Mouse (Mus musculus): Measurements from ENCODE around the gene Unc13b.
A peak's percentile ranks its signal among the peaks of the same experiment; 100 is the strongest.

Unc13b gene

GRCm38 (mm10) chr4:43231821-43232220 lies 173.1 kb downstream of the Unc13b start:
- no peak for DNase-seq (ENCODE audit: low spot score)

- no peak for DNase-seq (ENCODE audit: low spot score)
Observed at GRCm38 (mm10) chr4:43232985-43233384, 174.2 kb downstream of the Unc13b start.

DNA sequence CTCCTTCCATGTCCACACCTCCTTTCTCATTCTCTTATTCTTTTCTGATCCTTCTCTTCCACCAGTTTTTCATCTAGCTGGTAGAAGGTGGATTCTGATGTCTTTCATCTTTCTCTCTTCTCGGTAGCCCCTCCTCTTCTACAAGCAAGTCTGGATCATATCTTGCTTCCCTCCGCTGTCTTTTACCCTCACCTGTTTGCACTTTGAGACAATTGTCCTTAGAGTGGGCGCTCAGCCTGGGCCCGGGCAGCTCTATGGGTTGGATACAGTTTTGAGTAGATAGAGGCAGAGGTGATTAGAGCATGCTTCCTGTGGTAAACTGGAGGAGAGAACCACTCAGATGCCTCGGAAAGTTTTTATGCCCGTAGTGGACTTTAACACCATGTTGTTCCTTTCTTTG lies 174.7 kb downstream of the Unc13b start:
- no peak for DNase-seq (ENCODE audit: low spot score)

GRCm38 (mm10) chr4:43236898-43237297 lies 178.1 kb downstream of the Unc13b start:
- no peak for DNase-seq (ENCODE audit: low spot score)

DNA sequence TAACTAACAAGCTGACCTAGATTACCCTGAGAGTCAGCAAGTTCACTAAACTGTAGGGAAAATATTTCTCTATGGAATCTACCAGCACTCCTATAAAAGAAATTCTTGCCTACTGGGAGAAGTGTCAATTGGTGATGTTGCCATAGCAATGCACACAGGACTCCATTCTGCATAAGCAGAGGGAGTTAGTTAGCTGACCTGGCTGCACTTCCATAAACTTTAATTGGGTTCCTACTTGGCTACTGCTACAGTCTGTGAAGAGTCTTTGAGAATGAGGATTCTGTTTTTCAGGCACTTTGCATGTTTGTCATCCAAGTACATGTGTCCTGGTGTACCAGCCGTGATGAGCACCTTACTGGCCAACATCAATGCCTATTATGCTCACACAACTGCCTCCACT lies 182.0 kb downstream of the Unc13b start:
- no peak for DNase-seq (ENCODE audit: low spot score)

GRCm38 (mm10) chr4:43244022-43244421 lies 185.3 kb downstream of the Unc13b start:
- no peak for DNase-seq (ENCODE audit: low spot score)

DNA sequence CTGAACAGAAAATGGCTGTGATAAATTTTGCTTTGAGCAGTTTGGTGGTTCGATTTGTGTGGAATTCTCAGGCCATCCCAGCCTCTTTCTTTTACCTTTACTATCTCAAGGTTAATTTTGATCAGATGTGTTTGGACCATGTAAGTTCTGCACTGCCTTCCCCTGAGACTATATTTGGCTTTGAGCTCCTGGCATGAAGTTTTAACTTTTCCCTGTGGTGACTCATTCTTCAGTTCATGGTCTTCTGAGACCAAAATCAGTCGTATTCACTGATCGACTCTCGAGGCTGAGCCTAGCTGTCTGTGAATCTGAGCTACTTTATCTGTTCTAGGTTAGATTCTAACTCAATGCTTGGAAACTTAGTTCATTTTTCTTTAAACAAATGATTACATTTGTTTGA lies 187.0 kb downstream of the Unc13b start:
- DNase-seq (ENCODE audit: low spot score), result no peak

GRCm38 (mm10) chr4:43248026-43248425 lies 189.3 kb downstream of the Unc13b start:
- DNase-seq (ENCODE audit: low spot score), result no peak

- no peak for DNase-seq (ENCODE audit: low spot score)
Observed at GRCm38 (mm10) chr4:43248909-43249308, 190.2 kb downstream of the Unc13b start.

- DNase-seq (ENCODE audit: low spot score), result no peak
Observed at GRCm38 (mm10) chr4:43251269-43251668, 192.5 kb downstream of the Unc13b start.

GRCm38 (mm10) chr4:43257040-43257439 lies 198.3 kb downstream of the Unc13b start:
- DNase-seq (ENCODE audit: low spot score), result no peak

- DNase-seq (ENCODE audit: low spot score), result no peak
Observed at GRCm38 (mm10) chr4:43258556-43258955, 199.8 kb downstream of the Unc13b start.

GRCm38 (mm10) chr4:43259435-43259834 lies 200.7 kb downstream of the Unc13b start:
- DNase-seq (ENCODE audit: low spot score), result no peak

GRCm38 (mm10) chr4:43260096-43260495 lies 201.3 kb downstream of the Unc13b start:
- peak; percentile 7 for DNase-seq (ENCODE audit: low spot score)

DNA sequence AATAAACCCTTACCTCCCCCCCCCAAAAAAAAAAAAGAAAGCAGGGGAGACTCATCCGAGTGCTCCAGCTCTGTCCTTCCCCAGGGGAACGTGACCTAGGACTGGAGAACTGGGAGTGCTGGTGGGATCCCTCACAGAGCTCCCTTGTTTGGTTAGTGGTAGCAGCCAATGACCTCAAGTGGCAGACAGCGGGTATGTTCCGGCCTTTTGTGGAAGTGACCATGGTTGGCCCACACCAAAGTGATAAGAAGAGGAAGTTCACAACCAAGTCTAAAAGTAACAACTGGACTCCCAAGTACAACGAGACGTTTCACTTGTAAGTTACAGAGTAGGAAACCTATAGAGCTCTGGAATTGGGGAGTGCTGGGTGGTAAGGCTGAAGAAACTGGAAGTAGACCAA lies 204.1 kb downstream of the Unc13b start:
- DNase-seq (ENCODE audit: low spot score), result peak; percentile 23

DNA sequence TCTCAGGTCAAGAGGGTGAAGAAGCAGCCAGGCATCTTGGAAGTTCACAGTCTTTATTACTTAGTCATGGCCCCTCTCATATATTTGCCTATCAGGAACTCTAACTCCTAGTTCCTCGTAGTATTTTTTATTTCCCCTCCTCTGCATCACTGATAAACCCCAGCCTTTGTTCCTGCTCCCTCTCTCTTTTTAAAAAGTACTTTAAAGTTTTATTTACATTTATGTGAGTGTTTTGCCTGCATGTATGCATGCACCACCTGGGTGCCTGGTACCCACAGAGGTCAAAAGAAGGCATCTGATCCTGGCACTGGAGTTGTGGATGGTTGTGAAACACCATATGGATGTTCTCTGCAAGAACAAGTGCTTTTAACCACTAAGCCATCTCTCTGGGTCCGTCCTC lies 207.4 kb downstream of the Unc13b start:
- no peak for DNase-seq (ENCODE audit: low spot score)

DNA sequence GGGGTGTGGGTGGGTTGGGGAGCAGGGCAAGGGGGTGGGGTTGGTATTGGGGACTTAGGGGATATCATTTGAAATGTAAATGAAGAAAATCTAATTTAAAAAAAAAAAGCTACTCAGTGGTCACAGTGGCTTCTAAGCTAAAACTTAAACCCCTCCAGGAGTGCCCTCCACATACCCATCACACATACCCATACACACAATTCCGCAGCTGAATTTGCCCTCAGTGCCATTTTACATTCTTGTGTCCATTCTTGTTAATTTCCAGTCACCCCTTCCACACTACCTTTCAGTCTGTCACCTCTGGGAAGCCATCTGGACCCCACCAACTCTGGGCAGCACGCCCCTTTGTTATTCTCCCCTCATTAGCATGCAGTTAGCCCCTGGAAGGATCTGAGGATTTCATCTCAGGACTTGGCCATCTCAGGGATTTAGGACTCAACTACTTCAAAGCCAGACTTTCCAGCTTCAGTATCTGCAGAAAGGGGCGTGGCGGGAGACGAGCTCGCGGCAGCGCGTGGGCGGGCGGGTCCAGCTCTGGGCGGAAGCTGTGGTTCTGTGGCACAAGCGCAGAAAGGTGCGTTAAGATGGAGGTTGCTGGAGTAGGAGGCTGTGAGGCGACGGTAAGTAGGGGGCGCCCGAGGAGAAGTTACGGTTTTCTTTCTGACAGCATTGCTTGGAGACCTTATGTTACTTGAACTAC lies 208.0 kb downstream of the Unc13b start, which contains the start of gene Atp8b5:
Atp8b5 (plus strand) TSS at position 537 of the 700 bp plus-strand sequence.
- DNase-seq (ENCODE audit: low spot score), result peak; percentile 84

- no peak for DNase-seq (ENCODE audit: low spot score)
Observed at GRCm38 (mm10) chr4:43267323-43267658, 208.5 kb downstream of the Unc13b start.

- no peak for DNase-seq (ENCODE audit: low spot score)
Observed at GRCm38 (mm10) chr4:43285476-43285875, 226.7 kb downstream of the Unc13b start.

GRCm38 (mm10) chr4:43287305-43287704 lies 228.6 kb downstream of the Unc13b start:
- DNase-seq (ENCODE audit: low spot score), result no peak

DNA sequence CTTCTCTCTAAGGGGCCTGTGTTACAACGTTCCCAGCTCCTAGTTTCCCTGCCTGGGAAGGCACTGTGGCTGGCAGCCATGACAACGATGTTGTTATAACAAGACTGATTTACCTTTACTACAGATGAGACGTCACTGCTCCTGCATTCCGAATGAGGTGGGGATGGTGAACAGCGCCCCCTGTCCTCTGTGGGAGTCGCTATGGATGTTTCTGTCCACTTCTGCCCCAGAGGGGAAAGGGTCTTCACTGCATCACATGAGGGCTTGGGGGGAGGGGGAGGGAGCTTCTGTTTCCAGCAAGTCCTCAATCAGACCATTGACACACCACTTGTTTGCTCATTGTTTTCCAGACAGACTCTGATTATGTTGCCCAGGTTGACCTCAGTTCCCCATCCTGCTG lies 235.2 kb downstream of the Unc13b start:
- no peak for DNase-seq (ENCODE audit: low spot score)

- DNase-seq (ENCODE audit: low spot score), result no peak
Observed at GRCm38 (mm10) chr4:43309696-43310338, 251.1 kb downstream of the Unc13b start.
